Mouse (Mus musculus) kidney, postnatal 0 days (tissue): ENCODE measurements around the gene Carmil1. TPM values are rescaled to one million over a fixed set of nuclear protein-coding genes. Genes with fewer than 3 reads are reported as not detected.

Experiments used
- ATAC-seq: fragments of 200-750 bp; cut with Nextera tagmentation; replicated peaks from 2 replicates; pipeline ENCODE4 v1.8.0; 2017; ENCODE audit warnings: low read depth, moderate number of reproducible peaks, moderate TSS enrichment, moderate library complexity; ENCODE audit not compliant: low FRiP score
- DNase-seq: peaks from one replicate; pipeline ENCODE4 v3.0.0-alpha.2; 2016; ENCODE audit warnings: low spot score
- H3K27ac ChIP-seq: fragments of 300-500 bp; sonication (generic); 2 replicates; pipeline ENCODE4 v1.5.1; 2014; ENCODE audit warnings: mild to moderate bottlenecking
- H3K27me3 ChIP-seq: fragments of 300-500 bp; sonication (generic); 2 replicates; pipeline ENCODE4 v1.6.1; 2014; ENCODE audit warnings: low read length, mixed read lengths; ENCODE audit not compliant: insufficient read depth
- H3K36me3 ChIP-seq: fragments of 300-500 bp; sonication (generic); 2 replicates; pipeline ENCODE4 v1.6.1; 2014; ENCODE audit warnings: low read length, mixed read lengths; ENCODE audit not compliant: insufficient read depth
- H3K4me1 ChIP-seq: fragments of 300-500 bp; sonication (generic); replicated peaks from 2 replicates; pipeline ENCODE4 v1.6.1; 2014; ENCODE audit warnings: antibody characterized with exemption, low read length, mixed read lengths; ENCODE audit not compliant: insufficient read depth
- H3K4me2 ChIP-seq: fragments of 300-500 bp; sonication (generic); 2 replicates; pipeline ENCODE4 v1.6.1; 2014; ENCODE audit warnings: mild to moderate bottlenecking, low read length, moderate library complexity, mixed read lengths
- H3K4me3 ChIP-seq: fragments of 300-500 bp; sonication (generic); replicated peaks from 2 replicates; pipeline ENCODE4 v1.5.1; 2014; ENCODE audit warnings: low read depth, low read length
- H3K9ac ChIP-seq: fragments of 300-500 bp; sonication (generic); 2 replicates; pipeline ENCODE4 v1.6.1; 2014; ENCODE audit warnings: low read depth, low read length
- H3K9me3 ChIP-seq: fragments of 300-500 bp; sonication (generic); replicated peaks from 2 replicates; pipeline ENCODE4 v1.6.1; 2016; ENCODE audit warnings: low read length, inconsistent platforms, mixed read lengths
- CTCF ChIP-seq: IDR thresholded peaks from 2 replicates; pipeline ENCODE4 v1.5.1; 2016; ENCODE audit warnings: antibody characterized with exemption, low read depth, mild to moderate bottlenecking, moderate library complexity
- WGBS: fragments of 180-500 bp; shearing (Covaris S2); extraction: QIAGEN DNeasy Blood & Tissue Kit; methylation state at CpG from one replicate; pipeline ENCODE4 v1.1.7; 2014; 5-methylcytosine and 5-hydroxymethylcytosine counted together
- polyA plus RNA-seq: library from polyadenylated mRNA; unstranded; fragments of >200 nt; fragmentation: Nextera tagmentation; extraction: Ambion mirVana; gene quantifications from 2 replicates; pipeline ENCODE4 v1.2.1, GENCODE M21; 2015

The Carmil1 gene
- polyA plus RNA-seq, 1 experiment from 2014 or later: 35.4 TPM

DNA sequence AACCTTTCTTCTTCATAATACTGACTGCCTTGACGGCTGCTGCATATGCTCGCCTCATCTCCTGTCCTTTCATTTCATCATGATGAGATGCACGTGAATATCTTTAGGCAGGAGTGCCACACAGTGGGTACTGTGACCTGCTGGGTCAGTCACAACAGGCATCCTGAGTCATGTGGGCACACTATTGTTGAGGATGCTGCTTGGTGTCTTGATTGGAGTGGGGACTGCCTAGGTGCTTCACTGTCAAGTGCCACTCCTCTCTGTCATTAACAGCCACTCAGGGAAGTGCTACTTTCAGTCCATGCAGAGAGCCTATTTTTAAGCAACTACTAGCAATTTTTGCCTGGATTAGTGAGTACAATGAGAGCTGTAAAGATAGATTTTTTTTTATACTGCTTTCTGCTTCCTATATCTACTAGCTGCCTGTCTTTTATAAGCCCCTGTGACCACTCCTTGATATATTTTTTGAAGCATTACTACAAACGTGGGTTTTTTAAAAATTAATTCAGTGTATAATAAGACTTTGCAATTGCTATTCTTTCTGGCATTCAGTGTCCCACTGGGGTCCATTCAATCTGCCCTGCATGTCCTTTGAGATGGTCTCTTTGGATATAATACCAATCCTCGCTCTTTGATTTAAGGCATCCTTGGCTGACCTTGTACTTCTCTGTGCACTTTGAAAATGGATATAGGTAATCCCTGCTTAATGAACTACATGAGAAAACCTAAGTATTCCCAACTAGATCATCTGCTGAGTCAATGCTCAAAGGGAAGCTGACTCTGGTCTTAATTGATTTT lies 225.3 kb downstream of the Carmil1 start:
- ATAC-seq (no peak), DNase-seq (no peak)
- no peak overlapping the region for H3K4me2 ChIP-seq
- no peak overlapping the region for H3K27ac ChIP-seq
- H3K9ac ChIP-seq: no peak overlapping the region
- H3K4me3 ChIP-seq: no peak overlapping the region
- H3K9me3 ChIP-seq: no peaks in the 10 kb centered on the region
- H3K4me1 ChIP-seq: no peaks in the 10 kb centered on the region
- no peak for TF ChIP-seq CTCF
- WGBS: 84% methylated on average over 5 of the region's 5 CpGs
- H3K36me3 ChIP-seq: no peaks in the 10 kb centered on the region
- H3K27me3 ChIP-seq: no peaks in the 10 kb centered on the region

- no peaks in the 10 kb centered on the region for H3K36me3 ChIP-seq
- H3K4me1 ChIP-seq: no peaks in the 10 kb centered on the region; the same call in 1 of the 2 replicates
- TF ChIP-seq CTCF: no peak
- WGBS: 72% methylated on average over 2 of the region's 2 CpGs
- H3K4me3 ChIP-seq: no peak overlapping the region
- H3K4me2 ChIP-seq: no peak overlapping the region
- no peak for ATAC-seq
- no peaks in the 10 kb centered on the region for H3K9me3 ChIP-seq
- no peak overlapping the region for H3K27ac ChIP-seq
- no peak overlapping the region for H3K9ac ChIP-seq
- no peaks in the 10 kb centered on the region for H3K27me3 ChIP-seq
- DNase-seq: no peak
These were observed 229.1 kb downstream of the Carmil1 start for GRCm38 (mm10) chr13:24051496-24051895.

DNA sequence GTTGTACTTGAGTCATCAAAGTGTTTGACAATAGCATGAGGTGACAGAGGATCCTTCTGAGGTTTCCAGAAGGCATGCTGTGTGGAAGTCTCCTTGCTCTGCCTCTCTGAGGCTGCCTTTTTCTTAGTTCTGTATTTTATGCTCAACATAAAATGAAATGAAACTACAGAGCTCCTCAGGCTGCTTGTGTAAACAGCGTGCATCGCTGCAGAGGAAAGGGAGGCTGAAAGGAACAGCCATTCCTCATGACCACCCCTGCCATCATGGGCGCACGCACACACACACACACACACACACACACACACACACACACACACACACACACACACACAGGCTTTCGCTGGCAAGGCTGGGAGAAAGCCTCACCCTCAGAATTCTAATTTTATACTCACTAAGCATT lies 230.3 kb downstream of the Carmil1 start:
- Histone ChIP-seq H3K27me3 (no peaks in the 10 kb centered on the region), H3K4me3 (no peak overlapping the region), H3K9me3 (no peaks in the 10 kb centered on the region), H3K4me2 (no peak overlapping the region), H3K9ac (no peak overlapping the region), H3K27ac (no peak overlapping the region), H3K4me1 (no peaks in the 10 kb centered on the region; the same call in 1 of the 2 replicates), H3K36me3 (no peaks in the 10 kb centered on the region)
- 56% methylated on average over 5 of the region's 5 CpGs for WGBS
- TF ChIP-seq CTCF: no peak
- no peak for DNase-seq
- ATAC-seq: no peak

DNA sequence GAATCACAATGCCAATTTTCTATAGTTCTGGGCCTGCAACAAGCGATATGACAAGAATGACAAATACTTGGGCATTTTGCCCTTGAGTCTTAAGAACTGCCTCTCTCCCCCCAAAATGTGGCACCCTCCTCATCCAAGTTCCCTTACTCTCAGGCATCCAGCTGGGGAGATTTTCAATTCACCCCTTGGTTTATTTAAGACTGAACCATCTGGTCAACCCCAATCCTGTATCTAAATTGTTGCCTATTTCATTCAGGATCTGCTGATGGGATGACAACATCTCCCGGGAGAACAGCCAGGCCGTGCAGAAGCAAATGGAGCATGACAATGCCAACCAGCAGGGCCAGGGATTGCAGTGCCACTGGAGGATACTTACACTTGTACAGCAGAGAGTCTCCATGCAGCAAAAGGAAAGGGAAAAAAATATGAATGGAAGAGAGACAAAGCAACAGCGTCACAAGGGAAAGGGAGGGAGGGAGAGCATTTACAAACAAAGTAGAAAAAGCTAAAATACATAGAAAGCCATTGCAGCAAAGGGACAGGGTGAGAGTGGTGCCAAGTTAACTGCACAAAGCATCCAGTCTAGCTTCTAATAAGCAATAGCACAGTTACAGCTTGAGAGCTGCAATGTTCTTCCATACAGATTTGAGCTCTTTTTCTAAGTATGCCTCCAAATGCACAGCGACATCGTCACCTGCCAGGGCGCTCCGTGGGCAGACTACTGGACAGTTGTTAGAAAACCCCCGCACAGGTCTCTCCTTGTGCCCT lies 231.1 kb downstream of the Carmil1 start:
- WGBS: 78% methylated on average over 9 of the region's 9 CpGs
- no peak for ATAC-seq

DNA sequence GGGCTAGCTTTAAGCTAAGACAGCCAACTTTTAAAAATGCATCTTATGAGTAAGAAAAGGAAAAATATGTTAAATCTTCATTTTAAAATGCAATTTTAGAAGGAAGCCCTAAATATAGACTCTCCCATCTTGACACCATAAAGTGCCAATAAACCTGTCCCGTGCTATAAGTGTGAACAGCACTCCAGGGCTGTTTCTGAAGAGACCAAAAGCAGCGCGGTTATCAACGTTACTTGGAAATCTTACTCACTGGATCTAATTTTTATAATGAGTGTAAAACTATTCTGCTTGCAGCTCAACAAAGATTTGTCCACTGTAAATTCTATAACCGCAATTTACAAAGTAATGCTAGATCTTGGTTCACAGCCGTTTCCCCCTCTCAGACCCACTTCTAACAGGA lies 232.0 kb downstream of the Carmil1 start:
- Histone ChIP-seq H3K27ac (no peak overlapping the region), H3K27me3 (no peaks in the 10 kb centered on the region), H3K4me1 (no peaks in the 10 kb centered on the region; the same call in 1 of the 2 replicates), H3K36me3 (peaks cover 2% of the 10 kb centered on the region; the same call in 1 of the 2 replicates), H3K4me2 (no peak overlapping the region), H3K4me3 (no peak overlapping the region), H3K9ac (no peak overlapping the region), H3K9me3 (no peaks in the 10 kb centered on the region)
- no peak for ATAC-seq
- no peak for TF ChIP-seq CTCF
- 86% methylated on average over 6 of the region's 6 CpGs for WGBS
- DNase-seq: no peak

More for the DNA sequence above, 231.1 kb downstream of the Carmil1 start:
- H3K4me1 ChIP-seq: no peaks in the 10 kb centered on the region; the same call in 1 of the 2 replicates
- H3K27ac ChIP-seq: no peak overlapping the region
- H3K4me3 ChIP-seq: no peak overlapping the region
- no peaks in the 10 kb centered on the region for H3K9me3 ChIP-seq
- no peak overlapping the region for H3K9ac ChIP-seq
- DNase-seq: no peak
- TF ChIP-seq CTCF: no peak
- no peaks in the 10 kb centered on the region for H3K36me3 ChIP-seq
- H3K4me2 ChIP-seq: no peak overlapping the region
- H3K27me3 ChIP-seq: no peaks in the 10 kb centered on the region

DNA sequence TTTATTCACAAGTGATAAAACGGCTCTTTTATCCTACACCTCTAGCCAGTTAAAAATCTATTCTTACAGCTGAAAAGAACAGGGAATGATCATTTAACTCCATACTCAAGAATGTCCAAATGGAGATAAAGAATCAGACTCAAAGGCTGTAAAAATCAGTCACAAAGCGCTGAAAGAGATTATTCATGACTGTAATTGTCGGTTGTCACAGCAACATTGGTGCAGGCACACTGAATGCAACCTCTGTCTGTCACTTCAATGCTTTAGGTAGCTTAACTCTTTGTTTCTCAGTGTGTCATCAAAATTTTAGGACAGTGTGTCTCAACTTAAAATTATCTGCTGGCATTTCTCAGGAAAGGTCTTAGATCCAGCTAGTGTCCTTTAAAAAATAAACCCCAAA lies 235.3 kb downstream of the Carmil1 start:
- H3K4me2 ChIP-seq: no peak overlapping the region
- H3K4me1 ChIP-seq: no peaks in the 10 kb centered on the region; the same call in 1 of the 2 replicates
- no peak overlapping the region for H3K27ac ChIP-seq
- ATAC-seq (no peak), DNase-seq (no peak)
- no peak for TF ChIP-seq CTCF
- 80% methylated on average over 3 of the region's 3 CpGs for WGBS
- no peaks in the 10 kb centered on the region for H3K9me3 ChIP-seq
- no peak overlapping the region for H3K9ac ChIP-seq
- H3K36me3 ChIP-seq: peaks cover 15% of the 10 kb centered on the region
- H3K27me3 ChIP-seq: no peaks in the 10 kb centered on the region
- no peak overlapping the region for H3K4me3 ChIP-seq
